Comparison of ENCODE assay signal across 26 mouse cellular contexts in the genomic region with DNA sequence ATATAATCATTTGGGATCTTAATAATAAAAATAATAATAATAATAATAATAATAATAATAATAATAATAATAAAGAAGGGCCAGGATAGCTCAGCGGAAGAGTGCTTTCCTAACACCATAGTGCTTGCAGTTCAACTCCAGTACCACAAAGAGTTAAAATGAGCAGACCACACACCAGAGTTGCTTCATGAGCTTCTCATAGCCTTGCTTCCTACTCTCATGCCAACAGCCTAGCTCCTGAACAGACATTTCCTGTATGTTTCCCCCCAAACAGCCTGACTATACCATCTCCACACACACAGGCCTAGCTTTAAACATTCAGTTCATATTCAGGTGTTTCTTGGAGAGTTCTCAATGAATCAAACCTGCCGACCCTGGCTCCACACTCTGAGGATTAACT.
"Had no signal": no experiment of that assay in that cellular context is flagged by ENCODE, and none has a peak within 500 bp of the region (broad histone marks: within the 10 kb centered on the region; RNA-seq: fewer than 3 reads in every experiment).

No protein-coding gene starts in this region.

- H3K27me3 ChIP-seq: heart, embryonic 12.5 days; hindbrain, embryonic 12.5 days; intestine, embryonic 15.5 days; kidney, embryonic 15.5 days; limb, embryonic 12.5 days; liver, embryonic 13.5 days had no signal

- H3K4me1 ChIP-seq: heart, embryonic 10.5 days; hindbrain, embryonic 12.5 days; intestine, embryonic 15.5 days; kidney, embryonic 15.5 days; limb, embryonic 10.5 days; limb, embryonic 12.5 days; liver, embryonic 13.5 days had no signal

- DNase-seq: forebrain, postnatal 0 days; gastrocnemius, postnatal 14 days; gastrocnemius, postnatal 36 days; heart, adult 2 months; heart, postnatal 10 days; heart, postnatal 4 days; kidney, adult 18-20 months; kidney, adult 9 months; kidney, postnatal 25 days; kidney, postnatal 4 days; liver; liver, embryonic 13.5 days had no signal

- H3K36me3 ChIP-seq: heart, embryonic 10.5 days; heart, embryonic 12.5 days; hindbrain, embryonic 12.5 days; intestine, embryonic 15.5 days; kidney, embryonic 15.5 days; limb, embryonic 10.5 days; limb, embryonic 12.5 days; liver, embryonic 13.5 days had no signal

- H3K9ac ChIP-seq: forebrain, postnatal 0 days; heart, embryonic 12.5 days; hindbrain, embryonic 12.5 days; hindbrain, embryonic 14.5 days; intestine, embryonic 15.5 days; kidney, embryonic 15.5 days; limb, embryonic 12.5 days; liver, embryonic 13.5 days had no signal

- ATAC-seq: forebrain, postnatal 0 days; hindbrain, embryonic 16.5 days; inflammation-experienced regulatory T-cells, adult 6 months had no signal

- H3K9me3 ChIP-seq: heart, embryonic 10.5 days; heart, embryonic 12.5 days; hindbrain, embryonic 12.5 days; intestine, embryonic 15.5 days; kidney, embryonic 15.5 days; limb, embryonic 10.5 days; limb, embryonic 12.5 days; liver, embryonic 13.5 days had no signal

- H3K27ac ChIP-seq: heart, adult 2 months; heart, embryonic 10.5 days; hindbrain, embryonic 12.5 days; hindbrain, embryonic 14.5 days; intestine, embryonic 15.5 days; kidney, embryonic 15.5 days; kidney, postnatal 0 days; layer of hippocampus, adult 2 months; left cerebral cortex, adult 2 months; limb, embryonic 10.5 days; limb, embryonic 12.5 days; liver, embryonic 13.5 days had no signal

- H3K4me2 ChIP-seq: heart, embryonic 12.5 days; hindbrain, embryonic 12.5 days; hindbrain, embryonic 14.5 days; intestine, embryonic 15.5 days; kidney, embryonic 15.5 days; limb, embryonic 12.5 days; liver, embryonic 11.5 days; liver, embryonic 13.5 days had no signal

- H3K4me3 ChIP-seq: heart, adult 2 months; heart, embryonic 10.5 days; heart, embryonic 12.5 days; hindbrain, embryonic 12.5 days; intestine, embryonic 15.5 days; kidney, embryonic 15.5 days; layer of hippocampus, adult 2 months; left cerebral cortex, adult 2 months; limb, embryonic 10.5 days; limb, embryonic 12.5 days; liver, embryonic 13.5 days had no signal
